8 mouse cellular contexts compared by ENCODE assay signal in the genomic region with DNA sequence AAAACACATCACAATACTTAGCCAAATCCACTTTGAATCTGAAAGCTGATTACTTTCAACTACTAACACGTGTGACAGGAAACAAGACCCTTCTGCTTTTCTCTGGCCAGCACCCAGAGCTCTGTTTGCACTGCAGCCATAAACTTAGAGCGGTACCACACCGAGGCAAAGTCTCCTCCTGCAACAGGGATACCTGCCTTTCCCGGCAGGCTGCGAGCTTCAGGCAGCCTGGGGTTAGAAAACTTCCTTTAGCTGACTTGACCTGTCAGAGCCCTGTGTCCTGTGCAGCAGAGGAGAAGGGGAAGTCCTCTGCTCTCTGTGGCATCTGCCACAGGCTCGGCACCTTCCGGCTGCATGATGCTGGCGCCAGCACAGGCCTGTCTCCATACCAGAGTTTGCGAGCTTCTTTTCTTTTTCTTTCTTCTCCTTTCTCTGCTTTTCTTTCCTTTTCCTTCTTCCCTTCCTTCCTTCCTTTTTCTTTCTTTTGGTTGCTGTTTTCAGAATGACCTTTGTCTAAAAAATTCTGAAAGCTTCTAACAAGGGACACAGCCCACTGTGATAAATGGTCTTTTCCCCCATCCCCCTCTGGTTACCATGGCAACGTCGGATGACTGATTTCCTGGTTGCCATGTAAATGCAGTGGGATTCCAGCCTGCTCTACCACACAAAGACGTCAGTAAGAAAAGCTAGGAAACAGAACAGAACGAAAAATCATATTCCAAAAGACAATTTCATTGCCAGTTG. TPM values are rescaled to one million over a fixed set of nuclear protein-coding genes. Genes with fewer than 3 reads are reported as not detected.
A peak's percentile ranks its signal among the peaks of the same experiment; 100 is the strongest.
DNase-seq lines count a peak whose midpoint lies in the region; ATAC-seq and TF ChIP-seq lines count a peak whose summit lies in the region.

No protein-coding gene starts in this region.

- peak; percentile 70; the same call in 1 of the 2 replicates for ATAC-seq in embryonic facial prominence, embryonic 12.5 days (ENCODE audit: insufficient number of reproducible peaks, insufficient read depth, low FRiP score, low TSS enrichment)
- ATAC-seq in limb, embryonic 14.5 days (ENCODE audit: low FRiP score, low read depth): peak; percentile 87
- ATAC-seq in midbrain, embryonic 15.5 days (replicated peaks): peak; percentile 92

- 0 out of 2 replicates have a peak overlapping the region, but pooled peaks have one; percentile 15 for H3K4me3 ChIP-seq in embryonic facial prominence, embryonic 12.5 days
- H3K4me3 ChIP-seq in heart, embryonic 10.5 days: peak overlapping the region; percentile 40
- peak overlapping the region; percentile 21 for H3K4me3 ChIP-seq in limb, embryonic 14.5 days (replicated peaks; ENCODE audit: low read length)
- peak overlapping the region; percentile 30 for H3K4me3 ChIP-seq in midbrain, embryonic 15.5 days

- DNase-seq in 3T3-L1 (ENCODE audit: low read depth, low spot score): peak; percentile 83
- DNase-seq in adrenal gland, postnatal 14 days: peak; percentile 86
- DNase-seq in heart, embryonic 10.5 days (ENCODE audit: low spot score): peak; percentile 83
- DNase-seq in kidney, adult 8-10 months: peak; percentile 44 to 70
- DNase-seq in limb, embryonic 14.5 days (ENCODE audit: low spot score): peak; percentile 91
- peak; percentile 72 for DNase-seq in splenic B cell, adult 2 months (ENCODE audit: low read depth, low spot score)

- peak overlapping the region; percentile 43 for H3K4me2 ChIP-seq in embryonic facial prominence, embryonic 12.5 days (replicated peaks)
- peak overlapping the region; percentile 52 for H3K4me2 ChIP-seq in limb, embryonic 14.5 days (replicated peaks; ENCODE audit: low read depth, low read length, severe bottlenecking)
- peak overlapping the region; percentile 55 for H3K4me2 ChIP-seq in midbrain, embryonic 15.5 days

- 0 out of 2 replicates have a peak overlapping the region, but pooled peaks have one; percentile 2 for H3K9ac ChIP-seq in embryonic facial prominence, embryonic 12.5 days
- peak overlapping the region; percentile 51 for H3K9ac ChIP-seq in limb, embryonic 14.5 days (ENCODE audit: low read depth, low read length, severe bottlenecking)
- H3K9ac ChIP-seq in midbrain, embryonic 15.5 days: peak overlapping the region; percentile 50

- TF ChIP-seq POLR2A in limb, embryonic 14.5 days (IDR thresholded peaks at IDR 0.05; ENCODE audit: borderline replicate concordance, extremely low read depth, insufficient read depth, insufficient read length): no peak

- 2% methylated on average over 13 of the region's 13 CpGs for WGBS in embryonic facial prominence, embryonic 12.5 days
- WGBS in heart, embryonic 10.5 days: 10% methylated on average over 13 of the region's 13 CpGs
- 1% methylated on average over 13 of the region's 13 CpGs for WGBS in limb, embryonic 14.5 days
- under 1% methylated on average over 13 of the region's 13 CpGs for WGBS in midbrain, embryonic 15.5 days

- H3K4me1 ChIP-seq in embryonic facial prominence, embryonic 12.5 days: peaks cover 26% of the 10 kb centered on the region
- H3K4me1 ChIP-seq in heart, embryonic 10.5 days: peaks cover 39% of the 10 kb centered on the region
- H3K4me1 ChIP-seq in limb, embryonic 14.5 days (ENCODE audit: control insufficient read depth, insufficient read depth, low read length): peaks cover 28% of the 10 kb centered on the region
- H3K4me1 ChIP-seq in midbrain, embryonic 15.5 days: peaks cover 44% of the 10 kb centered on the region

- peak overlapping the region; percentile 97 for H3K27ac ChIP-seq in embryonic facial prominence, embryonic 12.5 days
- peak overlapping the region; percentile 90 for H3K27ac ChIP-seq in heart, embryonic 10.5 days
- H3K27ac ChIP-seq in limb, embryonic 14.5 days (replicated peaks; ENCODE audit: low read depth, low read length): peak overlapping the region; percentile 94
- H3K27ac ChIP-seq in midbrain, embryonic 15.5 days: peak overlapping the region; percentile 99

- no peaks in the 10 kb centered on the region for H3K36me3 ChIP-seq in embryonic facial prominence, embryonic 12.5 days
- H3K36me3 ChIP-seq in heart, embryonic 10.5 days: no peaks in the 10 kb centered on the region
- H3K36me3 ChIP-seq in limb, embryonic 14.5 days (ENCODE audit: control insufficient read depth, insufficient read depth, low read length): no peaks in the 10 kb centered on the region
- no peaks in the 10 kb centered on the region for H3K36me3 ChIP-seq in midbrain, embryonic 15.5 days (replicated peaks)
- no peaks in the 10 kb centered on the region; the same call in 1 of the 2 replicates for H3K36me3 ChIP-seq in splenic B cell, adult 2 months (ENCODE audit: control insufficient read depth, insufficient read depth, low read length, poor library complexity, severe bottlenecking)

- no peaks in the 10 kb centered on the region for H3K9me3 ChIP-seq in embryonic facial prominence, embryonic 12.5 days
- no peaks in the 10 kb centered on the region for H3K9me3 ChIP-seq in heart, embryonic 10.5 days
- H3K9me3 ChIP-seq in limb, embryonic 14.5 days (ENCODE audit: control insufficient read depth, low read length): no peaks in the 10 kb centered on the region
- no peaks in the 10 kb centered on the region for H3K9me3 ChIP-seq in midbrain, embryonic 15.5 days

- no peaks in the 10 kb centered on the region for H3K27me3 ChIP-seq in embryonic facial prominence, embryonic 12.5 days
- H3K27me3 ChIP-seq in heart, embryonic 10.5 days (ENCODE audit: insufficient read depth, poor library complexity, severe bottlenecking): no peaks in the 10 kb centered on the region
- no peaks in the 10 kb centered on the region for H3K27me3 ChIP-seq in limb, embryonic 14.5 days (ENCODE audit: control insufficient read depth, insufficient read depth, low read length)
- H3K27me3 ChIP-seq in midbrain, embryonic 15.5 days (replicated peaks): no peaks in the 10 kb centered on the region
- no peaks in the 10 kb centered on the region for H3K27me3 ChIP-seq in splenic B cell, adult 2 months (ENCODE audit: control insufficient read depth, insufficient read depth, low read length, poor library complexity, severe bottlenecking)

RNA-seq across cellular contexts. Expression of a gene that starts 9.4 kb away (rescaled TPM):
- total RNA-seq in adrenal gland, postnatal 14 days (2021): 32.7 and 44.4 TPM in 2 replicates
- 77.6 and 81.4 TPM in 2 replicates for polyA plus RNA-seq in embryonic facial prominence, embryonic 12.5 days (2016; fragmentation: Nextera tagmentation; extraction: Ambion mirVana)
- 33.9 and 61.6 TPM in 2 replicates for polyA plus RNA-seq in heart, embryonic 10.5 days (2016; fragmentation: Nextera tagmentation; extraction: Ambion mirVana)
- 39.0 and 40.5 TPM in 2 replicates for polyA plus RNA-seq in limb, embryonic 14.5 days (2012; rRNA removed)
- 52.3 and 67.7 TPM in 2 replicates for polyA plus RNA-seq in limb, embryonic 14.5 days (2014; fragmentation: Nextera tagmentation; extraction: Ambion mirVana)
- 452 and 467 TPM in 2 replicates for polyA plus RNA-seq in midbrain, embryonic 15.5 days (2015; fragmentation: Nextera tagmentation; extraction: Ambion mirVana)

Comparison
In these comparisons a context has a peak if more than half of its experiments do, and no peak if none do; other contexts are left out.
1. Peak in every context shown above with its lines: DNase-seq, ATAC-seq, H3K4me3 ChIP-seq and H3K27ac ChIP-seq.